Mouse (Mus musculus) cerebellum, postnatal 14 days (tissue): ENCODE measurements at regions not wholly inside any gene's neighbourhood (a gene's known extent, or its start where the extent isn't known, plus 50 kb on each side); places are given as distances from the start of the nearest gene placed in this dataset.

Source experiments
- DNase-seq, 2 experiments: peaks; one replicate each; pipeline ENCODE4 v3.0.0; 2021; ENCODE audit warnings: mixed read lengths in 2 of 2

DNA sequence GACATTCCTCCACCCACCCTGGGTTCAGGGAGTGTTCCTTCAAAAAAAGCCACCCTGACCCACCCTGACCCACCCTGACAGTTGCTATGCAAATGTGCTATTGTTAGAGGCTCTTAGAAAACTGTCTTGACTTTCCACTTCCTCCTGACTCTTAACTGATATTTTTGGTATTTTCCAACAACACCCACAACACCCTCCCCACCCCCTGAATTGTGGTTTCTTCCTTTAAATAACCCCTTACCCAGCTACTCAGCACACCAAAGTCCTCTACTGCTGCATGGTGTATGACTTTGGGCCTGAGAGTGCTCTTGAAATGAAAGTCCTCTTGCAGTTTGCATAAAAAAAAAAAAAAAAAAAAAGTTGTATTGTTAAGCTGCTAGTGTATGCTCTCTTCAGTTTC is 1144.3 kb upstream of the Slc7a12 start:
- no peak for DNase-seq

DNA sequence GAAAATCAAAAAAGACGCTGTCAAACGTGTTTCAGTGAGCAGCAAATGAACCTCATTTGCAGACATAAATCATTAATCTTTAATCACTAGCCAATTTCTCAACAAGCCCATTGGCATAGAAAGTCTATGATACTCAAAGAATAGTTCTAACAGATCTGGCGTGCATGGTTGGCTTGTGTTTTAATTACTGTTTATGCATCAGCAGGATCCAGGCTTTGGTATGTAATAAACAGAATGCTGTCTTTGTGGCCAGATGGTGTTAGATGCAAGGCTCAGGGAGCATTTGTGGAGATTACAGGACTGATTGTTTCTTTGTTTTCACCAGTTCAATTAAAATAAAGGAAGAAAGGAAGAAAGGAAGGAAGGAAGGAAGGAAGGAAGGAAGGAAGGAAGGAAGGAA is 1094.3 kb upstream of the Slc7a12 start:
- peak; percentile 1 to 13 for DNase-seq
